Mouse (Mus musculus) erythroblast, embryonic 14.5 days (primary cell): ENCODE results near the gene Ppme1. TPM values are rescaled to one million over a fixed set of nuclear protein-coding genes. Genes with fewer than 3 reads are reported as not detected.

Source experiments
- H3K27me3 ChIP-seq: 2 replicates; pipeline ENCODE4 v1.6.1; 2012; ENCODE audit warnings: inconsistent platforms; ENCODE audit not compliant: control insufficient read depth
- H3K36me3 ChIP-seq: 2 replicates; pipeline ENCODE4 v1.6.1; 2012; ENCODE audit warnings: mild to moderate bottlenecking, inconsistent platforms; ENCODE audit not compliant: control insufficient read depth
- H3K4me1 ChIP-seq: 2 replicates; pipeline ENCODE4 v1.6.1; 2012; ENCODE audit warnings: inconsistent platforms; ENCODE audit not compliant: control insufficient read depth
- H3K4me3 ChIP-seq: replicated peaks from 2 replicates; pipeline ENCODE3; 2012; ENCODE audit warnings: moderate library complexity, mild to moderate bottlenecking, inconsistent platforms
- H3K9me3 ChIP-seq: 2 replicates; pipeline ENCODE4 v1.6.1; 2012; ENCODE audit warnings: low read length, inconsistent platforms, mixed read lengths; ENCODE audit not compliant: control insufficient read depth
- GATA1 ChIP-seq: IDR thresholded peaks from 2 replicates; pipeline ENCODE4 v1.6.1; 2012; ENCODE audit warnings: low read length, inconsistent platforms, mixed read lengths
- TAL1 ChIP-seq: IDR thresholded peaks from 3 replicates; pipeline ENCODE4 v1.6.1; 2012; ENCODE audit warnings: low read length, inconsistent platforms, mixed read lengths
- polyA plus RNA-seq: library from polyadenylated mRNA; stranded (reverse); fragments of >175 nt; gene quantifications from 2 replicates; pipeline ENCODE4 v1.2.3, GENCODE M21; 2012

Ppme1 gene
- polyA plus RNA-seq, 1 experiment = 3.1 TPM

- peaks cover 5% of the 10 kb centered on the region for H3K9me3 ChIP-seq
- no peak overlapping the region for H3K4me3 ChIP-seq
- no peaks in the 10 kb centered on the region for H3K36me3 ChIP-seq
- no peak for TF ChIP-seq GATA1
- no peak for TF ChIP-seq TAL1
- peaks cover 74% of the 10 kb centered on the region for H3K27me3 ChIP-seq
- H3K4me1 ChIP-seq = 0 out of 2 replicates have a peak, but pooled peaks cover 2% of the 10 kb centered on the region
Observed at GRCm38 (mm10) chr7:100288622-100289021, 83.5 kb downstream of the Ppme1 start.

- TF ChIP-seq TAL1 (no peak), GATA1 (no peak)
- no peaks in the 10 kb centered on the region for H3K36me3 ChIP-seq
- H3K27me3 ChIP-seq = peaks cover 79% of the 10 kb centered on the region
- H3K4me1 ChIP-seq = 0 out of 2 replicates have a peak, but pooled peaks cover 2% of the 10 kb centered on the region
- peaks cover 5% of the 10 kb centered on the region for H3K9me3 ChIP-seq
- no peak overlapping the region for H3K4me3 ChIP-seq
Observed at GRCm38 (mm10) chr7:100287748-100288578, 84.1 kb downstream of the Ppme1 start.

GRCm38 (mm10) chr7:100285383-100285782, 86.7 kb downstream of the Ppme1 start, which contains the start of gene P4ha3:
Gene P4ha3 (plus strand): TSS chr7:100285520.
- H3K4me1 ChIP-seq = 0 out of 2 replicates have a peak, but pooled peaks cover 2% of the 10 kb centered on the region
- H3K27me3 ChIP-seq = peaks cover 90% of the 10 kb centered on the region

GRCm38 (mm10) chr7:100283298-100283697, 88.8 kb downstream of the Ppme1 start:
- TF ChIP-seq GATA1 = no peak
- no peak for TF ChIP-seq TAL1
- no peaks in the 10 kb centered on the region for H3K36me3 ChIP-seq
- H3K4me1 ChIP-seq = 0 out of 2 replicates have a peak, but pooled peaks cover 2% of the 10 kb centered on the region
- no peak overlapping the region for H3K4me3 ChIP-seq
- H3K9me3 ChIP-seq = no peaks in the 10 kb centered on the region; the same call in 1 of the 2 replicates
- peaks cover 70% of the 10 kb centered on the region for H3K27me3 ChIP-seq

More at GRCm38 (mm10) chr7:100285383-100285782, 86.7 kb downstream of the Ppme1 start, which contains the start of gene P4ha3:
- Histone ChIP-seq H3K4me3 (peak within 1 kb of the TSS; percentile 43), H3K36me3 (no peaks in the 10 kb centered on the region), H3K9me3 (peaks cover 2% of the 10 kb centered on the region)
- no peak for TF ChIP-seq GATA1
- TF ChIP-seq TAL1 = no peak

- TF ChIP-seq GATA1 (no peak), TAL1 (no peak)
- Histone ChIP-seq H3K4me3 (no peak overlapping the region), H3K27me3 (peaks cover 53% of the 10 kb centered on the region), H3K4me1 (0 out of 2 replicates have a peak, but pooled peaks cover 2% of the 10 kb centered on the region), H3K36me3 (no peaks in the 10 kb centered on the region), H3K9me3 (no peaks in the 10 kb centered on the region; the same call in 1 of the 2 replicates)
Observed at GRCm38 (mm10) chr7:100281596-100281995, 90.5 kb downstream of the Ppme1 start.

- no peaks in the 10 kb centered on the region for H3K36me3 ChIP-seq
- peaks cover 35% of the 10 kb centered on the region for H3K27me3 ChIP-seq
- no peaks in the 10 kb centered on the region for H3K4me1 ChIP-seq
- H3K9me3 ChIP-seq = no peaks in the 10 kb centered on the region
- TF ChIP-seq TAL1 = no peak
- TF ChIP-seq GATA1 = no peak
- no peak overlapping the region for H3K4me3 ChIP-seq
Observed at GRCm38 (mm10) chr7:100279803-100280202, 92.3 kb downstream of the Ppme1 start.

Other genes with a start within 250 kb of the Ppme1 start
- gene Lipt2, start 213.0 kb downstream of the Ppme1 start, polyA plus RNA-seq = 0.02 and 0.13 TPM in 2 replicates
- not detected in 2 replicates for gene Kcne3, start 195.8 kb downstream of the Ppme1 start, polyA plus RNA-seq
- 0.49 and 0.81 TPM in 2 replicates for gene Pgm2l1, start 144.9 kb downstream of the Ppme1 start, polyA plus RNA-seq
- 0.02 TPM in 1 of 2 replicates, not detected in the other for gene P4ha3, start 86.8 kb downstream of the Ppme1 start, polyA plus RNA-seq
- gene C2cd3, start 74 bp downstream of the Ppme1 start, polyA plus RNA-seq = 3.1 and 5.1 TPM in 2 replicates
- 0.02 TPM in 1 of 2 replicates, not detected in the other for gene Ucp3, start 100.7 kb upstream of the Ppme1 start, polyA plus RNA-seq
- 595 and 629 TPM in 2 replicates for gene Ucp2, start 121.0 kb upstream of the Ppme1 start, polyA plus RNA-seq
- gene Dnajb13, start 142.7 kb upstream of the Ppme1 start, polyA plus RNA-seq = not detected in 2 replicates
- gene Coa4, start 164.8 kb upstream of the Ppme1 start, polyA plus RNA-seq = 0.60 and 0.96 TPM in 2 replicates
- gene Rab6a, start 235.1 kb upstream of the Ppme1 start, polyA plus RNA-seq = 2.7 and 3.8 TPM in 2 replicates
- 0.27 and 0.42 TPM in 2 replicates for gene Mrpl48, start 236.0 kb upstream of the Ppme1 start, polyA plus RNA-seq